Mouse (Mus musculus): ENCODE measurements around the gene Fermt2.
"Not testable (repeated sequence)": the region's sequence is repeated elsewhere in the genome, so short reads cannot be mapped to it uniquely, and the experiment has no call there.

DNA sequence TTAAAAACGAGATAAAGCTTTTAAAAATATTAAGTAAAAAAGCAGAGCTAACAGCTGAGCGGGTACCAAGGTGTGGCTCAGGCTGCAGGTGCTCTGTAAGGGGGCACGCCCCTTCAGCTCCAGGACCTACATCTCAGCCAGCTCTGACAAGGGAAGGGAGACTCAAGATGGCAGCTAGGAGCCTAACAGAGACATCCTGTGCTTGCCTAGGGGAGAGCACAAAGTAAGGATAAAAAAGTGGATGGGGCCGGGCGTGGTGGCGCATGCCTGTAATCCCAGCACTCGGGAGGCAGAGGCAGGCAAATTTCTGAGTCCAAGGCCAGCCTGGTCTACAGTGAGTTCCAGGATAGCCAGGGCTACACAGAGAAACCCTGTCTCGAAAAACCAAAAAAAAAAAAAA is 63.5 kb downstream of the Fermt2 start:
- not testable (repeated sequence) for TF ChIP-seq POLR2A (IDR thresholded peaks at IDR 0.05; ENCODE audit: control insufficient read depth, low read depth, low read length); CTCF (IDR thresholded peaks at IDR 0.05; ENCODE audit: control insufficient read depth, insufficient read depth, insufficient replicate concordance, low read depth, low read length)
